Mouse (Mus musculus) midbrain, embryonic 14.5 days (tissue): Measurements from ENCODE around the gene Slc26a8. TPM values are rescaled to one million over a fixed set of nuclear protein-coding genes. Genes with fewer than 3 reads are reported as not detected.

Source experiments
- ATAC-seq: fragments of 200-750 bp; cut with Nextera tagmentation; 2 replicates; pipeline ENCODE4 v1.8.0; 2017; ENCODE audit warnings: moderate number of reproducible peaks, moderate library complexity; ENCODE audit not compliant: low FRiP score, low TSS enrichment
- DNase-seq: peaks from one replicate; pipeline ENCODE4 v3.0.0-alpha.2; 2015
- H3K27ac ChIP-seq: fragments of 300-500 bp; sonication (generic); replicated peaks from 2 replicates; pipeline ENCODE4 v1.5.1; 2014; ENCODE audit warnings: mild to moderate bottlenecking, low read depth, low read length, moderate library complexity
- H3K27me3 ChIP-seq: fragments of 300-500 bp; sonication (generic); 2 replicates; pipeline ENCODE4 v1.6.1; 2014; ENCODE audit warnings: low read length, control low read depth, mixed read lengths; ENCODE audit not compliant: control insufficient read depth, insufficient read depth
- H3K36me3 ChIP-seq: fragments of 300-500 bp; sonication (generic); 2 replicates; pipeline ENCODE4 v1.6.1; 2014; ENCODE audit warnings: low read length, control low read depth; ENCODE audit not compliant: control insufficient read depth, insufficient read depth
- H3K4me1 ChIP-seq: fragments of 300-500 bp; sonication (generic); 2 replicates; pipeline ENCODE4 v1.6.1; 2014; ENCODE audit warnings: mild to moderate bottlenecking, antibody characterized with exemption, low read length, control low read depth; ENCODE audit not compliant: control insufficient read depth, insufficient read depth
- H3K4me2 ChIP-seq: fragments of 300-500 bp; sonication (generic); 2 replicates; pipeline ENCODE4 v1.6.1; 2014; ENCODE audit warnings: mild to moderate bottlenecking, low read length, moderate library complexity
- H3K4me3 ChIP-seq: fragments of 300-500 bp; sonication (generic); replicated peaks from 2 replicates; pipeline ENCODE4 v1.5.1; 2014; ENCODE audit warnings: low read depth, low read length
- H3K9ac ChIP-seq: fragments of 300-500 bp; sonication (generic); replicated peaks from 2 replicates; pipeline ENCODE4 v1.6.1; 2014; ENCODE audit warnings: mild to moderate bottlenecking, low read length, moderate library complexity
- H3K9me3 ChIP-seq: fragments of 300-500 bp; sonication (generic); 2 replicates; pipeline ENCODE4 v1.6.1; 2016; ENCODE audit warnings: low read length, control low read depth, mixed read lengths; ENCODE audit not compliant: control insufficient read depth
- WGBS: fragments of 180-500 bp; shearing (Covaris S2); extraction: QIAGEN DNeasy Blood & Tissue Kit; methylation state at CpG from one replicate; pipeline ENCODE4 v1.1.7; 2014; 5-methylcytosine and 5-hydroxymethylcytosine counted together
- polyA plus RNA-seq: library from polyadenylated mRNA; unstranded; fragments of >200 nt; fragmentation: Nextera tagmentation; extraction: Ambion mirVana; gene quantifications from 2 replicates; pipeline ENCODE4 v1.2.1, GENCODE M21; 2014

The Slc26a8 gene
- polyA plus RNA-seq, 1 experiment from 2014 or later = 1.8 TPM

DNA sequence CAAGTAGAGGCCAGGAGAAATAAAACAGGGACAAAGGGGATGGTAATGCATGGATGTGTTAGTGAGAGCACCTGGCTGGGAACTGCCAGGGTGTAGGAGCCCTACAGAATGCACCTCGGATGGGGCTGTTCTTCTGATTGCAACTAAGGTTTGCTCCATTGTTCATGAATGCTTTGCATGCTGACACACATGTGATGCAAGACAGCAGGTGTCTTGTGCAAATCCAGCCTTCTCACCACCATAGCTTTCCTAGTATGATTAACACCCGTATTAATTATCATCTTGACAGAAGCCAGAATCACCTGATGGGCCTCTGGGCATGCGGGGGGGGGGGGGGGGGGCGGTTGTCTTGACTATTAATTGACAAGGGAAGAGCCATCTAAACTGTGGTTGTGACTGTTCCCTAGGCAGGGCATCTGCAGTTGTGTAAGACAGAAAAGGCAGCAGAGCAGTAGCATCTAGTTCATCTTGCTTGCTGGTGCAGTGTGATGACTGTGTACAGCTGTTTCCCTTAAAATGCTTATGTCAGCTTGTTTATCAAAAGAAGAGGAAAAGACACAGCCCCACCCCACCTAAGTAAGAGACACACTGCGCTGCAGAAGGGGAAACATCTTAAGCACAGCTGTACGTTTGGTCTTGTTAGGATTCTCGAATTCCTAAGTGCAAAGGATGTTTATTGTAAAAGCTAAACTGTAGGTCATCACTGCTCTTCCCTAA is 26.0 kb upstream of the Slc26a8 start:
- ATAC-seq = no peak

DNA sequence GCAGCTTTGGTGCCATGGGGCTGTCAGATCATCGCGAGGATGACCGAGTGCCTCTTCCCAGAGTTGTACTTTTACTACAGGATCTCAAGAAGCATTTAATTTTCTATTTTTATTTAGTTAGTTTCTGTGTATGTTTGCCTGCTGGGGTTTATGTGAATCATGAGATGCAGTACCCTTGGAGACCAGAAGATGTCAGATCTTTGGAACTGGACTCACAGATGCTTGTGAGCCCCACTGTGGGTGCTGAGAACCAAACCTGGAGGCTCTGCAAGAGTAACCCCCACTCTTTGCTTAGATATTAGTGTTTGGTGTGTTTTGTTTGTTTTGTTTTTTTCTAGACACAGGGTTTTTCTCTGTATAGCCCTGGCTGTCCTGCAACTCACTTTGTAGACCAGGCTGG is 24.0 kb upstream of the Slc26a8 start:
- Histone ChIP-seq H3K4me3 (no peak overlapping the region), H3K27me3 (no peaks in the 10 kb centered on the region), H3K27ac (no peak overlapping the region), H3K36me3 (peaks cover 46% of the 10 kb centered on the region), H3K9me3 (no peaks in the 10 kb centered on the region), H3K4me1 (no peaks in the 10 kb centered on the region), H3K9ac (no peak overlapping the region), H3K4me2 (no peak overlapping the region)
- DNase-seq (no peak), ATAC-seq (no peak)
- WGBS = over 99% methylated on average over 3 of the region's 3 CpGs

More for the DNA sequence above, 26.0 kb upstream of the Slc26a8 start:
- no peak overlapping the region for H3K4me2 ChIP-seq
- no peaks in the 10 kb centered on the region for H3K9me3 ChIP-seq
- H3K27me3 ChIP-seq = no peaks in the 10 kb centered on the region
- H3K27ac ChIP-seq = no peak overlapping the region
- no peaks in the 10 kb centered on the region for H3K4me1 ChIP-seq
- no peak overlapping the region for H3K4me3 ChIP-seq
- no peak for DNase-seq
- WGBS = 84% methylated on average over 7 of the region's 7 CpGs
- peaks cover 63% of the 10 kb centered on the region for H3K36me3 ChIP-seq
- H3K9ac ChIP-seq = no peak overlapping the region

DNA sequence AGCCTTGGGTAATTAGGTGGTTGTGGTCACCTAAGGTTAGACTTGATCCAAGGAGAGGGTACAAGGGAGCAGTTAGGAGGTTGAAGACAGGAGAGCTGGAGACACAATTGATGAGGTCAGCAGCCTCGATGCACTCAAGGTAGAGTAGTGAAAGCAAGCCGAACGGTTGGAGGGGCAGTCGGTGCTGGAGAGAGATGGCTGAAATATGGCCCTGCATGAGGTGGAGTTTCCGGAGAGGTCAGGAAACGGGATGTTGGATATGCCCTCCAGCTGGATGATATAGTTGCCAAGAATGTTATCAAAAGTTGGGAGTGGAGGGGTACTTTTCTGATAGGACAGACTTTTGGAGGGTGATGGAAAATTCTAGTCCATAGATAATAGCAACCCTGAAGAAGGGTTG is 22.3 kb upstream of the Slc26a8 start:
- H3K4me1 ChIP-seq = no peaks in the 10 kb centered on the region
- DNase-seq = no peak
- H3K27ac ChIP-seq = no peak overlapping the region
- no peak overlapping the region for H3K4me3 ChIP-seq
- H3K4me2 ChIP-seq = no peak overlapping the region
- 92% methylated on average over 6 of the region's 6 CpGs for WGBS
- ATAC-seq = no peak
- no peaks in the 10 kb centered on the region for H3K27me3 ChIP-seq
- no peak overlapping the region for H3K9ac ChIP-seq
- H3K9me3 ChIP-seq = no peaks in the 10 kb centered on the region
- peaks cover 35% of the 10 kb centered on the region for H3K36me3 ChIP-seq

DNA sequence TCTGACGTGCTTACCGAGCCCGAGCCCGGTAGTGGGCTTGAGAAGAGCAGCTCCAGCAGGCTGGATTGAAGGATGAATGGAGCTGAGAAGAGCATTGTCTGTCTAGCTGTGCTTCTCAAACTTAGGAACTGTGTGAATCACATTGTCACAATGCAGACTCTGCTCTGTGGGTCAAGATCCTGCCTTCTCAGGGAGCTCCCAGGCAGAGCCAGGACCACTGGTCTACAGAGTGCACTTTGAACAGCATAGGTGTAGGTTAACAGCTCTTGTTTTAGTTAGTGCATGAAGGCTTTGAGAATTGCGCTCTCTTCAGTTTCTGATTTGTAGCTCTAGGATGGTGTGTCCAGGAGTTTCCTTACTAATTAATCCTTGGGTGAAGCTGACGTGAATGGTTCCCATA is 21.2 kb upstream of the Slc26a8 start:
- H3K4me2 ChIP-seq = no peak overlapping the region
- no peak overlapping the region for H3K4me3 ChIP-seq
- no peaks in the 10 kb centered on the region for H3K27me3 ChIP-seq
- 84% methylated on average over 6 of the region's 6 CpGs for WGBS
- H3K36me3 ChIP-seq = peaks cover 24% of the 10 kb centered on the region
- H3K4me1 ChIP-seq = no peaks in the 10 kb centered on the region
- DNase-seq = no peak
- no peak overlapping the region for H3K9ac ChIP-seq
- no peak for ATAC-seq
- H3K27ac ChIP-seq = no peak overlapping the region
- H3K9me3 ChIP-seq = no peaks in the 10 kb centered on the region

DNA sequence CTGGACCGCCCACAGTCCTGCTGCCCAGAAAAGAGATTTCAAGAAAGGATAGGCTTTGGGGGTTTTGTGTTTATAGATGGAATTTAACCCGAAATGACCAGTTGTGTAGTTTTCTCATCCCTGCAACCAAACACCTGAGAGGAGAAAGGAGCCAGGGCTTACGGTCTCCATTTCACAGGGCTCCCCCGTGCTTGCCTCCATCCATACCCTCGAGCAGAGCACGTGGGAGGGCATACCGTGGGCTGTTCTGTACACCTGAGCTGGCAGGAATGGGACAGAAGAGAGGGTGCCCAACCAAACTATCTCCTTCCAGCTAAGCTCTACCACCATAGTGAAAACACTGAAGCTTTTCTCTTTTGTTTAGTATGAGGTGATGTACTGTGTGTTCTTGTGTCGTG is 20.3 kb upstream of the Slc26a8 start:
- Histone ChIP-seq H3K4me3 (no peak overlapping the region), H3K4me2 (no peak overlapping the region), H3K36me3 (peaks cover 16% of the 10 kb centered on the region), H3K27me3 (no peaks in the 10 kb centered on the region), H3K9ac (no peak overlapping the region), H3K9me3 (no peaks in the 10 kb centered on the region), H3K4me1 (no peaks in the 10 kb centered on the region), H3K27ac (no peak overlapping the region)
- WGBS = 93% methylated on average over 8 of the region's 8 CpGs
- DNase-seq (no peak), ATAC-seq (no peak)

DNA sequence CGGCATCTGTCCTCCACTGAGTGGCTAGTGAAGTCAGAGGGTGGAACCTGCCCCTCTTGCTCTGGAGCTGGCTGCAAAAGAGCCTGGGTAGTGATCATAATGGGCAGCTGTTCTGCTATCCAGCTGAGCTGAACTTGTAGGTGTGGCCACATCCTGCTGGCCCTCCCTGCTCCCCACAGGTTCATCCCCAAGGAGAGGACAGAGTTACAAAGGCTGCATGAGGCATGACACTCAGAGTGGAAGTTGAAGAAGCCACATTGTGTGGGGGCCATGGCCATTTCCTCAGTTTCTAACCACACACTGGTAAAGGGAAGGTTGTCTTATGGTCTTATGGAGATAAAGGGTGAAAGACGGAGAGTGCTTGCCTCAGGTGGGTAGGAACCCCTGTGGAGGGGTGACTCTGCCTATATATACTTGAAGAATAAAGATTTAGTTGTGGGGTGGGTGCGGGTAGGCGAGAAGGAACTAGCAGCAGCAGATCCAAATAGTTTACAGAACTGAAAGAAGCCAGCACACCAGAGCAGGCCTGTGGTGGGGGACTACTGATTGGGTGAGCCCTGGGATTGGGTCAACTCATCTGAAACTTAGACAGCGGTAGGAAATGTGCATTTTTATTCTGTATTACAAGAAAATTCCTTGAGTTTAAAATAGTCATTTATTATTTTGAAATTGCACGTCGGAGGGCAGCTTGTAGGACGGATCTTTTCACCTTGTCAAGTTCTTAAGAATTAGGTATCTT is 19.7 kb upstream of the Slc26a8 start:
- Histone ChIP-seq H3K4me2 (no peak overlapping the region), H3K9ac (no peak overlapping the region), H3K4me1 (no peaks in the 10 kb centered on the region), H3K27me3 (no peaks in the 10 kb centered on the region), H3K4me3 (no peak overlapping the region), H3K27ac (no peak overlapping the region), H3K36me3 (peaks cover 10% of the 10 kb centered on the region), H3K9me3 (no peaks in the 10 kb centered on the region)
- 94% methylated on average over 8 of the region's 8 CpGs for WGBS
- no peak for ATAC-seq
- DNase-seq = no peak

DNA sequence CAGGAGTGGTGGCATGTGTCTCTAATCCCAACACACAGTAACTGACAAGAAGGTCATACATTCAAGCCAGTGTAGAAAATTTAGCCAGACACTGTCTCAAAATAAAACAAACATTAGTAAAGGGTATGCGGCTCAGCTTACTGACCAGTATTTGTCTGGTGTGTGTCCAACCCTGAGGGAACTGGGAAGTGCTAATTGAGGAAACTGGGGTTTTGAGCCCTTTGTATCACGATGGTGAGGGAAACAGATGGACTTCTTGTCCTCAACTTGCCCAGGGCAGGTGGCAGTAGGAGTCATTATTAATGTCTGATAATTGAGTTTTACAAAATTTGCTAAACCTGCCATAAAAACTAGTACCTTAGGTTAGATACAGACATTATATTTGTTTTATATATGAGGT is 19.0 kb upstream of the Slc26a8 start:
- H3K36me3 ChIP-seq = peaks cover 3% of the 10 kb centered on the region
- no peak overlapping the region for H3K27ac ChIP-seq
- WGBS = 54% methylated on average over 2 of the region's 2 CpGs

DNA sequence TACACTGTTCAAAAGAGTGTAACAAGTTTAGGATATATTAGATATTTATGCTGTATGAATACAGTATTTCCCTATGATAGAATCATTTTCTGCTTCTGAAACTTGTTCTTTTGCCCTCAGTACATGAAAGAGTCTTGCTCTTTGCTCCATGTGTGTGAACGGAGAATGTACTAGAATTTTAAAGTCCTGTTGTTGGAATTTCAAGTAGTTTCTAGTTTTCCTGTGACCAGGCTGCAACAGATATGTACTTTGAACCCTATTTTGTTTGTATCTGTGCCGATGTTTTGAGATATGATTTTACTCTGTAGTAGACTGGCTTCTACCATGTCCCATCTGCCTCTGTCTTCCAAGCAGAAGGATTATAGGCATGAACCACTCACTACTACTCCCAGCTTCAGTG is 17.8 kb upstream of the Slc26a8 start:
- ATAC-seq = no peak
- no peaks in the 10 kb centered on the region for H3K36me3 ChIP-seq
- no peaks in the 10 kb centered on the region for H3K9me3 ChIP-seq
- no peak overlapping the region for H3K9ac ChIP-seq
- no peaks in the 10 kb centered on the region for H3K4me1 ChIP-seq
- H3K27ac ChIP-seq = no peak overlapping the region
- no peaks in the 10 kb centered on the region for H3K27me3 ChIP-seq
- WGBS = 97% methylated on average over 2 of the region's 2 CpGs
- H3K4me3 ChIP-seq = no peak overlapping the region
- H3K4me2 ChIP-seq = no peak overlapping the region
- DNase-seq = no peak

More for the DNA sequence above, 19.0 kb upstream of the Slc26a8 start:
- Histone ChIP-seq H3K4me1 (no peaks in the 10 kb centered on the region), H3K9ac (no peak overlapping the region), H3K4me3 (no peak overlapping the region), H3K4me2 (no peak overlapping the region), H3K9me3 (no peaks in the 10 kb centered on the region), H3K27me3 (no peaks in the 10 kb centered on the region)
- ATAC-seq = no peak
- DNase-seq = no peak

DNA sequence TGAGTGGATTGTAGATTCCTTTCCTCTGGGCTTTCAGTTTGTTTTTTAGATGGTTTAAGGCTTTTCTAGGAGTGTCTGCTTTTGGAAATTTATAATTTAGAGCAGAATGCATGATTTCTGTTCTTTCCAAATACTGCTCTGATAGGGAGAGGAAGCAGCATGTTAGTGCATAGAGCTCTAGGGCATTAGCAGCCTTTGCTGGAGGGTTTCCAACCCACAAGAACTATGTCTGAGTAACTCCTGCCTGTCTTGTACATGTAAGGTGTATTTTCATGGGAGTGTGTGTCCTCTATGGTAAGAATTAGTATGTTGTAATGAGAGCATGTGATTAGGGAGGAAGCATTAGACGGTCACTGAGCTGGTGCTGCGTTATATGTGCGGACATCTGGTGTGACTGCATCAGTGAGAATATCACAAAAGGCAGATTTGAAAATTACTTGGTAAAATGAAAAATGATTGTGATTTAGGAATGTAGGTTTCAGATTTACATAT is 17.1 kb upstream of the Slc26a8 start:
- no peak overlapping the region for H3K27ac ChIP-seq
- H3K36me3 ChIP-seq = no peaks in the 10 kb centered on the region
- H3K4me2 ChIP-seq = no peak overlapping the region
- H3K4me1 ChIP-seq = no peaks in the 10 kb centered on the region
- no peak for DNase-seq
- H3K9me3 ChIP-seq = no peaks in the 10 kb centered on the region
- no peak overlapping the region for H3K4me3 ChIP-seq
- WGBS = 95% methylated on average over 3 of the region's 3 CpGs
- ATAC-seq = no peak
- no peaks in the 10 kb centered on the region for H3K27me3 ChIP-seq
- H3K9ac ChIP-seq = no peak overlapping the region
